ENCODE assay signal across 8 mouse cellular contexts in genomic region chr1:39417817-39418216, GRCm38 (mm10). TPM values are rescaled to one million over a fixed set of nuclear protein-coding genes. Genes with fewer than 3 reads are reported as not detected.
DNase-seq lines count a peak whose midpoint lies in the region; ATAC-seq and TF ChIP-seq lines count a peak whose summit lies in the region.

No protein-coding gene starts in this region.

- H3K36me3 ChIP-seq in heart, embryonic 15.5 days: no peaks in the 10 kb centered on the region
- no peaks in the 10 kb centered on the region for H3K36me3 ChIP-seq in limb, embryonic 10.5 days
- no peaks in the 10 kb centered on the region for H3K36me3 ChIP-seq in midbrain, embryonic 14.5 days (ENCODE audit: control insufficient read depth, insufficient read depth, low read length)

- peak overlapping the region; percentile 29; the same call in 1 of the 2 replicates for H3K4me2 ChIP-seq in heart, embryonic 15.5 days
- H3K4me2 ChIP-seq in midbrain, embryonic 14.5 days (ENCODE audit: low read length): no peak overlapping the region

- H3K27ac ChIP-seq in layer of hippocampus, adult 2 months: no peak overlapping the region
- H3K27ac ChIP-seq in heart, embryonic 15.5 days: peak overlapping the region; percentile 78
- H3K27ac ChIP-seq in limb, embryonic 10.5 days: peak overlapping the region; percentile 54
- no peak overlapping the region for H3K27ac ChIP-seq in midbrain, embryonic 14.5 days (replicated peaks; ENCODE audit: low read depth, low read length)

- H3K9me3 ChIP-seq in heart, embryonic 15.5 days (replicated peaks): no peaks in the 10 kb centered on the region
- H3K9me3 ChIP-seq in limb, embryonic 10.5 days (replicated peaks): no peaks in the 10 kb centered on the region
- H3K9me3 ChIP-seq in midbrain, embryonic 14.5 days (ENCODE audit: control insufficient read depth, low read length): no peaks in the 10 kb centered on the region

- DNase-seq in layer of hippocampus, adult 2 months (ENCODE audit: low spot score in 2 of 2): no peak
- DNase-seq in layer of hippocampus, adult 9-11 months: no peak
- peak; percentile 69 to 84 for DNase-seq in adrenal gland, postnatal 36 days
- no peak for DNase-seq in limb, embryonic 10.5 days (ENCODE audit: low spot score)
- DNase-seq in midbrain, embryonic 14.5 days: peak; percentile 58
- no peak for DNase-seq in left cerebral cortex, adult 9 months (ENCODE audit: low spot score in 2 of 2)

- H3K4me3 ChIP-seq in layer of hippocampus, adult 2 months: no peak overlapping the region
- H3K4me3 ChIP-seq in heart, embryonic 15.5 days: no peak overlapping the region
- no peak overlapping the region for H3K4me3 ChIP-seq in limb, embryonic 10.5 days
- no peak overlapping the region for H3K4me3 ChIP-seq in midbrain, embryonic 14.5 days (replicated peaks; ENCODE audit: low read depth, low read length)

- H3K27me3 ChIP-seq in heart, embryonic 15.5 days: no peaks in the 10 kb centered on the region
- no peaks in the 10 kb centered on the region for H3K27me3 ChIP-seq in limb, embryonic 10.5 days (ENCODE audit: low read depth, poor library complexity, severe bottlenecking)
- H3K27me3 ChIP-seq in midbrain, embryonic 14.5 days (ENCODE audit: control insufficient read depth, insufficient read depth, low read length): no peaks in the 10 kb centered on the region

- TF ChIP-seq CTCF in layer of hippocampus, adult 2 months (conservative IDR thresholded peaks at IDR 0.05): 0 out of 2 replicates have a peak, but pooled peaks have one; percentile 6

- 9% methylated on average over 12 of the region's 12 CpGs for WGBS in heart, embryonic 15.5 days
- WGBS in limb, embryonic 10.5 days: 53% methylated on average over 12 of the region's 12 CpGs
- 42% methylated on average over 12 of the region's 12 CpGs for WGBS in midbrain, embryonic 14.5 days

- H3K4me1 ChIP-seq in heart, embryonic 15.5 days (replicated peaks): peaks cover 12% of the 10 kb centered on the region
- H3K4me1 ChIP-seq in limb, embryonic 10.5 days: peaks cover 8% of the 10 kb centered on the region
- 0 out of 2 replicates have a peak, but pooled peaks cover 5% of the 10 kb centered on the region for H3K4me1 ChIP-seq in midbrain, embryonic 14.5 days (ENCODE audit: control insufficient read depth, insufficient read depth, low read length)

- peak; percentile 77 for ATAC-seq in heart, embryonic 15.5 days (replicated peaks; ENCODE audit: insufficient number of reproducible peaks, insufficient read depth, low FRiP score, low read depth)
- no peak for ATAC-seq in midbrain, embryonic 14.5 days (ENCODE audit: low FRiP score, low TSS enrichment)
- no peak for ATAC-seq in erythroblast, adult 5-6 weeks (replicated peaks; ENCODE audit: low FRiP score, poor library complexity, severe bottlenecking)

- H3K9ac ChIP-seq in heart, embryonic 15.5 days: no peak overlapping the region
- no peak overlapping the region for H3K9ac ChIP-seq in midbrain, embryonic 14.5 days (replicated peaks; ENCODE audit: low read length)

RNA-seq across cellular contexts. Expression of gene Rpl31, which starts 50.2 kb away (rescaled TPM):
- 100 to 1,000 TPM; 538 to 549 TPM for total RNA-seq in layer of hippocampus, adult 2 months (2021)
- 100 to 1,000 TPM; 739 to 814 TPM for total RNA-seq in adrenal gland, postnatal 36 days (2021)
- 288 and 324 TPM in 2 replicates for polyA plus RNA-seq in heart, embryonic 15.5 days (2015; fragmentation: Nextera tagmentation; extraction: Ambion mirVana)
- polyA plus RNA-seq in limb, embryonic 10.5 days (2016; fragmentation: Nextera tagmentation; extraction: Ambion mirVana): 467 and 570 TPM in 2 replicates
- polyA plus RNA-seq in midbrain, embryonic 14.5 days (2014; fragmentation: Nextera tagmentation; extraction: Ambion mirVana): 449 and 521 TPM in 2 replicates
- total RNA-seq in erythroblast, adult 5-6 weeks (2015; ENCODE audit: low replicate concordance): 473 and 504 TPM in 2 replicates
- 101 and 131 TPM in 2 replicates for total RNA-seq in erythroblast, adult 5-6 weeks (2017; ENCODE audit: low replicate concordance)

Comparison
In these comparisons a context has a peak if more than half of its experiments do, and no peak if none do; other contexts are left out.
1. DNase-seq: peak in adrenal gland, postnatal 36 days (2 of 2) and midbrain, embryonic 14.5 days (single experiment); none in layer of hippocampus, adult 2 months (0 of 2), layer of hippocampus, adult 9-11 months (single experiment), limb, embryonic 10.5 days (single experiment) and left cerebral cortex, adult 9 months (0 of 2).
2. H3K27ac ChIP-seq: peak in heart, embryonic 15.5 days (single experiment) and limb, embryonic 10.5 days (single experiment); none in layer of hippocampus, adult 2 months (single experiment) and midbrain, embryonic 14.5 days (single experiment).